Mouse (Mus musculus) c-Kit-positive CD71-positive TER-119-positive erythroid progenitor cells, embryonic 14.5 days (primary cell): ENCODE results near the gene Retreg1.

Experiments used
- DNase-seq: peaks from one replicate; pipeline ENCODE4 v3.0.0-alpha.2; 2013; ENCODE audit warnings: low spot score

Gene Retreg1

DNA sequence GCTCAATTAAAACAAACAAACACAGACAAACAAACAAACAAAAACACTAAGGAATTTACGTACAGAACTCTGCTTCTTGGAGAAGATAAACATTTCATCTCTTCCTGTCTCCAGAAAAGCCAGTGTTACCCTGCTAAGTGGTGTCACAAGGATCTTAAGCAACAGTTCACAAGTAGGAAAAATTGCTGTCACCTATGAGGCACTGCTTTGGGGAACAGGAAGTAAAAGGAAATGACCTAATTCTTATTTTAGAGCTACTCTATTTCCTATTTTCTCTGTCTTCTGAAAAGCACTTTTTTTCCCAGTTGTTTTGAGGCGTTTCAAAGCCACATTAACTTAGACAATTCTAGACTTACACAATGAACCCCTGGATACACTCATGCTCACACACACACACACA lies 12.6 kb upstream of the Retreg1 start:
- no peak for DNase-seq

DNA sequence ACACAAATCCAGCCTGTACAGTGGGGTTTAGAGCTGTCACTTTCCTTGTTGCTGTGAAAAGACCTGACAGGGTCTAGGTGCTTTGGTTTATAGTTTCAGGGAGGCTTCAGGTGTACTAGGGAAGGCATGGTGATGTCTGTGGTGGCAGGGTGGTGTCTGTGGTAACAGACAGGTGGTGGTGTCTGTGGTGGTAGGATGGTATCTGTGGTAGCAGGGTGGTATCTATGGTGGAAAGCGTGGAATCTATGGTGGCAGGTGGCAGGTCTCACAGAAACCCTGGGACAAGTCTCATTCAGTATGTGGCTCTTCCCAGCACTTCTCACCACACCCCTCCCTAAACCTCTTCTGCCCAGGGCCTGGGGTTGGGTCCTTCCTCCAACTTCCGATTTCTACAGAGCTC lies 8.7 kb upstream of the Retreg1 start:
- DNase-seq: no peak

DNA sequence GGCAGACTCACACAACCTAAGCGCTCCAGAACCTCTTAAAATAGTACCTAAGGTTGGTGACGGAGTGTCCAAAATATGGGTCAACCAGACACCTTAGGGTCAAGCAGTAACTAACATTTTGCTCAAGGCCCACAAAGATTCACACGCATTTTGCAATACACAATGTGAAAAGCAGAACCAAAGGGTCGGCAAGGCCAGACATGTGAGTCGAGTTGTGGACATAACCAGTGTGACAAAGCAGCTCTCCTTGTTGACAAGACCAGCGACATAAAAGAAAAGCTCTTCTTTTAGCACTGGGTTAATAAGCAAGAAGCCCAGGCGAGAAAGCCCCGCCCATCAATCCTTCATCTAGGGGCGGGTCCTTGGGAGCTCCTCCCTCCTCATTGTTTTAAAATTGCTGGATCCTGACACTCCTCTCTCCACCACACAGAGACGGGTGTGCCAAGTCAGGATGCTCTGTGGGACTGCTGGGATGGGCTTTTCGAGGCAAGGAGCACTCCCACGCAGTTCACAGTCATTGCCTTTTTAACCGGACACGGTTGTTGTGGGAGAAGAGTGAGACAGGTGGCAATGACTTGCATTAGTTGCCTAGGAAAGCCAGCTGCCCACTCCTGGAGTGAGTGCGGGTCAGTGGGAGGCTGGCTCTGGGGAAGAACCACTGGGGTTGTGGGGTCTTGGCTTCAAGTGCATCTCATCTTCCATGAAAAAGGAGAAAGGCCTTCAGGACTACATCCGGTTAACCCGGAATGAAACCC lies 7.9 kb upstream of the Retreg1 start:
- DNase-seq: no peak

DNA sequence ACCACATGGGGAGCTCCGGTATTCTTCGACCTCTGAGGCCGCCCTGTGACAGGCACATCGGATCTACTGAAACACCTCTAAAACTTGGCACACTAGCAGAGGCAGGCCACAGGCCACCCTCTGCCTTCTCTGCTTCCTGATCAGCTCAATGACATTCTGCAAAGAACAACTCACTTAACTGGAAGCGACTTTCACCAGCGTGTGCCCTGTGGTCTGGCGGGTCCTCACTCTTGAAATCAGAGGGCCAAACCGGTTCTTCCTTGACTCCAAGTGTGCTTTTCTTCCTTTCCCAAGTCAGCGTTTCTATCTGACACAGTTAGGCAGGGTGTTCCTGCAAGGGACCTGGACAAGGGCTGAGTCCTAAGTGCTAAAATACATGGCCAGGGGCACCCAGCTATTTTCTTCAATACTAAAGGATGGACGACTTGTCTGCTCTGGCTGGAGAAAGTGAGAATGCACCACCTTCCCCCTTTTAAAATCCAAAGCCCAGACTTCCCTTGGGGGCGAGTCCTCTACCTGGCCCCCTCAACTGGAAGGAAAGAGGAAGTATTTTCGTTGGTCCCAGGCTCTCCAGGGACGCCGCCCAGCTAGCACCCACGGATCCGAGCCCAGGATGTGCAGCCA lies 406 bp upstream of the Retreg1 start:
- no peak for DNase-seq

DNA sequence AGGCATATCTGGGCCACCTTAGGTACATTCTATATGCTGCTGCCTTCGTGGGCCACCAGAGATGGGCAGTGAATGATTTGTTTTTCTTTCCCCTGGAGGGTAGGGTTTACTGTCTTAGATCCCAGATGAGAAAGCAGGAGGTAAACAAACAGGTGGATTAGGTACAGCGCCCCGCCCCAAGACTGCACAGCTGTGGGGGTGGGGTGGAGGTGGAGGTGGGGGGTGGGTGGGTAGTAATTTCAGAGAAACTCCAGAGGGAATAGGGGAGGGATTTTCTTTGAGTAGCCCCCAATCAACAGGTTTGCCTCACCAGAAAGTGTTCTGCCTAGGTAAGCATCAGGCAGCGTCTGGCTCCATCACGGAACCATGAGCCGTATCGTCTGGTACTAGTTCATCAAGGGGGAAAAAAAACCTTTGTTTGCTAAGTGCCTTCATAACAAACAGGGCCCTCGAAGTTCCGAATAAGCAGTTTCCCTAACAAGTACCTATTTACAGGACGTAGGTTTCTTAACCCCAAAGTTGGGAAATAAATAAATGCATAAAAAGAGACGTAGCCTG lies 1.1 kb downstream of the Retreg1 start:
- no peak for DNase-seq

DNA sequence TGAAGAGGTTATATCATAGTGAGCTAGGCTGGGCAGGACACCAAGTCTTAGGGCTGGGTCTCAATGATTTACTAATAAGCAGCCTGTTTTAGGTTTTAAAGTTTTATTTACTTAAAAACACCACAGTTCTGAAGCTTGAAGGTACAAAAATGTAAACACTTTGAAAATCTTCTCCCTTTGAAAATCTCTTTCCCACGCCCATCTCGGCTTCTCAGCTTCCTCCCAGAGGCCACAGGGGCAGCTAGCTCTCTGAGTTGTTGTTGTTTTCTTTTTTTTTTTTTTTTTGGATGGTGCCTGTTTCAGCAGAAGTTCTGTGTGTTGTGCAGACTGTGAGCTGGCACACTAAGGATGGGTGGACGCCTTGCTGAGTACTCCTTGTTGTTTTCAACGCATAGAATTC lies 1.8 kb downstream of the Retreg1 start:
- DNase-seq: no peak

DNA sequence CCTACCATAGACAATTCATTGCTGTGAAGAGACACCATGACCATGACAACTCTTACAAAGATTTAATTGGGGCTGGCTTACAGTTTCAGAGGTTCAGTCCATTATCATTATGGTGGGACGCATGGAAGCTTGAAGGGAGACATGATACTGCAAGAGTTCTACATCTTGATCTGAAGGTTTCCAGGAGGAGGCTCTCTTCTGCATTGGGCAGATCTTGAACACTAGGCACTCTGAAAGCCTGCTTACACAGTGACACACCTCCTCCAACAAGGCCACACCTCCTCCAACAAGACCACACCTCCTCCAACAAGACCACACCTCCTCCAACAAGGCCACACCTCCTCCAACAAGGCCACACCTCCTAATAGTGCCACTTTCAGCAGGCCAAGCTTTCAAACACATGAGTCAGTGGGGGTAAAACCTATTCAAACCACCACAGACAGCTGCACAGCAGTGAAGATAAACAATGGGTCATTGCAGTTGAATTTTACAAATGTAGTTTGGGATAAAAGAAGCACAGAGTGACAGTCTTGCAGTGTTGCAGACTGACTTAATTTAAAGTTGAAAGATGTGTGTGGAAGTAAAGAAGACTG lies 4.7 kb downstream of the Retreg1 start:
- no peak for DNase-seq

DNA sequence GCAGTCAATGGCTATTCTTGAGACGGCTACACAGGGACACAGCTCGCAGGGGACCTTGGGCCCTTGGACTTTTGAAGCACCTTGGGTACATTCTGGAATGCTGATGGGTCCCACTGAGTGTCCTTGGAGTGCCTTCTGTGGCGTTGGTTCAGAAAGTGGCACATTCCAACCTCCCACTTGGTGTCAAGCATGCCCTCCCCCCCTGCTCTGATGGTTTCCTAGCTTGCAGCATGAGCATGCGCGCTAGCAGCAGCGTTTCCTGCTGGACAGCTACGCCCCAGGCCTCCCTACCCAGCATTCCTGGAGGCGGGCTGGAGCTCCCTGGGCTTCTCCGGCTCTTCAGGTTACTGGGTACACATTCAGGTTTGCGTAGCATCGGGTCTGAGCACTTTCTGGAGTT lies 7.6 kb downstream of the Retreg1 start:
- DNase-seq: no peak

DNA sequence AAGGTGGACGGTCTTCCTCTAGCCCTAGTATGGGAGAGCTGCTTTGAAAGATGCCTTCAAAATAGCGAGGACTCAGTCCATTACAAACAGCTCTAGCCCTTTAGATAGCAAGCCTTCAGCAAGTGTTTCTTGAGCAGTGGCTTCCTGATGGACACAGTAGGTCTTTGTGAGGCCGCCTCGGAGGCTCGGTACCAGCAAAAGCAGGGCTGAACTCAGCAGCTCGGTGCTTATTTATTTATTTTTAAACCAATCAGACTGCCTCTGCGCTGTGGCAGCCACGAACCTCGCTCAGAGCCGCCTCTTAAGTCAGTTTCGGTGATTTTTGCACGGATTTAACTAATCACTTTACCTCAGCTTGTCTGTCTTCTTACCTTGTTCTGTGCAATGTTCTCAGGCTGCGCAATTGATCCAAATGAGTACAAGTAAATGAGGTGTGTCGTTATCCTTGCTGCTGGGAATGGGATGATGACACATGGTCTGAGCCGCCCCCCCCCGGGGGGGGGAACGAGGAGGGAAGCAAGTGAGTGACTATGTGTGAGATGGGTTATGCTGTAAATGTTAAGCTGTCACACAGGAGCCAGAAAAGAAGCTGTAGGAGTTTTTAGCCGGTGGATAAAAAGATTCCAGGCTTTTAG lies 11.4 kb downstream of the Retreg1 start:
- DNase-seq: no peak

DNA sequence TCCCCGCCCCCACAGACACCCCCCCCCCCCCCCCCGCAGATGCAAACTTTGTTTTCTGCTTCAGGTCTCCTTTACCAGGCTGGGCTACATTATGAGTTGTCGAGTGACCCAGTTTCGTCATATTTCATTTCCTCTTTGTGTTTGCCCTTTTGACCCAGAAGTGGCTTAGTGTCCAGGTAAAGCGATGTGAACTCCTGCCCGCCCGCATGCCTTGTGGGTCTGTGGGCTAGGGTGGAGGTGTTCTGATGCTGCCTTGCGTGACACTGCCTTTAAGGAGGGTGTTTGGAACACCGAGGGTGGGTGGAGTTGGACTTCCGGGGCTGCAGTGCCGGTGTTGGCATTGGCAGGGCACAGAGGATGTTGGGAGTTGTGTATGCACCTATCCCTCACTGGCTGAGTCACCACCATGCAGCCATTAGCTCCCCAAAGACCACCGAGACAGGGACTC lies 15.7 kb downstream of the Retreg1 start:
- no peak for DNase-seq

DNA sequence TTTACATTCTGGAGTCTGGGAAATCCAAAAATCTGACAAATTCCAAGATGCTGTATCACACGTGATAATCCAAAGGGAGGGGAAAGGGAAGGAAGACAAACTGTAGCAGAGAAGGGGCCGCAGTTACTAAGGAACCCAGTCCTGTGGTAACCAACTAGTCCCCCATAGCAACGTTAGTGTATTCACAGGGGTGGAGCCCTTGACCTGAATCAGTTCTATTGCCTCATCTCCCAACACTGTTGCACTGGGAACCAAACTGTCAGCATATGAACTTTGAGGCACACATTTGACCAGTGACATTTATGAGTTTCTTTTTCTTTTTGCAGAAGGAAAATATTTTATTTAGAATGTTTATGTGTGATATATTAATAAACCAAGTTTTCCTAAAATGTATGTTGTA lies 16.5 kb downstream of the Retreg1 start:
- no peak for DNase-seq

DNA sequence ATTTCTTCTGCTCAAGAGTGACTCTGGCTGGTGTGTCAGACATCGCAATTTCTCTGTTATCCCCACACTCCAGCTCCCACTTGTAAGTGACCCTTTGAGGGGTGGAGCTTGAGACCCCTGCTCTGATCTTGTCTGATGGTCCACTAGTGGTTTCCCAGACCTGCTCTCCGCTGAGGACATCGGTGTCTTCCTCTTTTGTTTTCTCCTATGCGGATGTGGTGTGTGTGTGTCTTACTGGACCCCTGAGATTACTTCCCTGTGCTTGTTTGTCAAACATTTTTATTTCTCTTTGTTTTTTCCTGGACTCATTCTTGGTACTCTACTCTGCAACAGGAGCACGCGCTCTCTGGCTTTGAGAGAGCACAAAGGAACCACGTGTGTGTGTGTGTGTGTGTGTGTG lies 18.9 kb downstream of the Retreg1 start:
- DNase-seq: no peak

DNA sequence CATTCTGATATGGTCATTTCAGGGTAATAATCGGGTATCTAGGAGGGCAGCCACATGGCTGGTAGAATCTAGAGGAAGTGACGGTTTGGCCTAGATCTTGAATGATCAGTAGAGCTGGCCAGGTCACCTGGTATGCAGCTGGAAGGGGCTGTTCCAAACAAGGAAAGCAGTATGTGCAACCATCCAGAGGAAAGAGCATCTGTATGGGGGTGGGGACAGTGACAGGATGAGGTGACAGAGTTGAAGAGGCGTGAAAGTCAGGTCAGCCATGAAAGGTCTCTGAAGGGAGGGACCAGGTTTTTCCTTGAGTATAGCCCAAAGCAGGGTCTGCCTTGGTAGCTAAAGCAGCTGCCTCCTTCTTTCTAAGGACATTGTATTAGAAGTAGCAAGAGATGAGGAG lies 22.6 kb downstream of the Retreg1 start:
- DNase-seq: no peak

DNA sequence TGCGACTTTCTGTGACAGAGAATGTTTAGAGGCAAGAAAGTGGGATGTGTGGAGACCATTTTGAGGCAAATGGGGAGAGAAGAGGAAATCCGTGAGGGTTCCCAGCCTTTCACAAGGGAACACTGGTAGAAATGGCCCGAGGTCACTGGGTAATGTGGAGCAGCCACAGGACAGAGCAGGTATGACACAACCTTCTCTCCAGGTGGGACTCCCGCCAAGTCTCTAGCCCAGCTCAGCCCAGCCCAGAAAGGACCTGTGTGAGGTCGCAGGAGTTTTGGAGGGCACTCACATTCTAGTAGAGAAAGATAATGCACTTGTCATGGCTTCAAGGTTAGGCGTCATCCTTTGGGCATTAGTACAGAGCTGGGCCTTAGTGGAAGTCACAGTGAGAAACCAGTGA lies 23.1 kb downstream of the Retreg1 start:
- DNase-seq: no peak

DNA sequence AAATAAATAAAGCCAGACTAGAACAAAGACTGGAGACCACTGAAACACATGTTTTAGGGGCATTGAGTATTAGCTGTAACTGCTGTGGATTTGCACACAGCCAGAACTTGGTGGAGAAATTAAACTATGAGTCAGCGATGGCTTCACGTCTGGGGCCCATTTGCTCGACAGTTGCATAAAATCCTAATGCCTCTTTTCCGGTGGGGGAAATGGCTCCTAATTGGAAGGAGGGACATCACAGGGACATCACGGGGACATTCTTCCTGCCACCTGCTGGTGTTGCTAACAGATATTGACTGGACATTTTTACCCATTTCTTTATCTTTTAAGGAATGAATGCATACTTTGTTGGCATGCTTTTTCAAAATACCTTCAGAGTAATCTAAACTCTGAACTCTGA lies 26.1 kb downstream of the Retreg1 start:
- no peak for DNase-seq

DNA sequence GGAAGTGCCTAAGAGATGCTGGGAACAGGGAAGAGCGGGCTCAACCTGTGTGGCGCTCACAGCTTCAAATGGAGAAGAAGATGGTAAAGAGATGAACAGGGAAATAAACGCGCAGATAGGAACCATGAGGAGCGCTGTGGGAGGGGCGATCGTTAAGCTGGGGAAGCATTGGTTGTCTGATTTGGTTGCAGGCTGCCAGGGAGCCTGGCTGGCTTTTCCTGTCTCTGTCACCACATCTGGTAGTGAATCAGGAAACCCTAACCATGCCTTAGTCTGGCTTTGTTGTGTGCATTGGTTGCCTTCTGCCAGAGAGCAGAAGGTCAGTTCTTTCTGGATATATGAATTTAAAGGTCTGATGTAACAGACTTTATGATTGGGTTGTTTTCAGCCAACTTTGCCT lies 28.5 kb downstream of the Retreg1 start:
- no peak for DNase-seq

DNA sequence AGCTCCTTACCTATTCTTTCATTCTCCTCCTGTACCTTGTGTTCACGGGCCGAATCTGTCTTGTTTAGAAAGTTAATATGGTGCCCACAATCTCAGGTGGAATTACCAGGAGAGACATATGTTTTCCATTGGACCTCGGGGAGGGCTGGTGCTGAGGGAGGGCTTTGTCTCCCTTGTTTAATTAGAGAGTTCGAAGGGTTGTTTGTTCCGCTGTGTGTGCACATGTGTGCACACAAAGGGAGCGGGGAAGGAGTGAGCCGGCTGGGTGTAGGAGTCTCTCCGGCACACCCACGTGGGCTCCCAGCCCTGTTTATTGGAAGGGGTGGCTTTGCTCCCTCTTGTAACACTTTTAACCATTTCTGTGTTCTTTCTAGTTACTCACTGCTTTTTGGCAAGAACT lies 29.1 kb downstream of the Retreg1 start:
- no peak for DNase-seq

DNA sequence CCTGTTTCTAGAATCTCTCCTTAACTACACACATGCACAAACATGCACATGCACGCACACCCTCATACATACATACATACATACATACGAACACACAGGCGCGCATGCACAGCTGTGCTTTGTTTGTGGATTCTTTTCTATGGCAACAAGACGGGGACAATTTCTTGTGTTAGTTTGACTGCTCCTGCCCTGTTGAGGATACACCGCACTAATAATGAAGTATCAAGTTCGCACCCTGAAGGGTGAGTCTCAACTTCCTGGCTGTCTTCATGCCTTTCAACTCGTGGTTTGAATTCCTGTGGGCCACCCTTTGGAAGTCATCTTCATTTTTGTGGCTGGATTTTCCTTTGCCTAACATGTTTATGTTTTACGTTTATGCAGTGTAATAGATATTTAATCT lies 29.7 kb downstream of the Retreg1 start:
- no peak for DNase-seq

DNA sequence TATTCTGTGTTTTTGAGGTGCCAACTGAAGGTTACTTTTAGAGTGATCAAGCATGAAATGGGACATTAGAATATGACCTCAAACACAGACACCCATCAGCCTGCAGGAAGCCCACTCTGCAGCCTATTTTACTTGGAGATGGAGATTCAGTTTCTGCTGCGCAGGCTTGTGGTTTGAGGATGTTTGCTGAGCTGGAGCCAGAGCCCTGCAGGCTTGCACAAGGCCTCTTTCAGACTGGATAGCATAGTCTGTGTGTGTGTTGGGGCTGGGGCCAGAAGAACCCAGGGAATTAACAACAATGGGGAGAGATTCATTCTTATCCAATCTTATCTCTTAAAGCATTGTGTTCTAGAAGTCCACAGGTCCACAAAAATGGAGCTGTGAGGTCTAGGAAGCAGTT lies 30.6 kb downstream of the Retreg1 start:
- DNase-seq: no peak

DNA sequence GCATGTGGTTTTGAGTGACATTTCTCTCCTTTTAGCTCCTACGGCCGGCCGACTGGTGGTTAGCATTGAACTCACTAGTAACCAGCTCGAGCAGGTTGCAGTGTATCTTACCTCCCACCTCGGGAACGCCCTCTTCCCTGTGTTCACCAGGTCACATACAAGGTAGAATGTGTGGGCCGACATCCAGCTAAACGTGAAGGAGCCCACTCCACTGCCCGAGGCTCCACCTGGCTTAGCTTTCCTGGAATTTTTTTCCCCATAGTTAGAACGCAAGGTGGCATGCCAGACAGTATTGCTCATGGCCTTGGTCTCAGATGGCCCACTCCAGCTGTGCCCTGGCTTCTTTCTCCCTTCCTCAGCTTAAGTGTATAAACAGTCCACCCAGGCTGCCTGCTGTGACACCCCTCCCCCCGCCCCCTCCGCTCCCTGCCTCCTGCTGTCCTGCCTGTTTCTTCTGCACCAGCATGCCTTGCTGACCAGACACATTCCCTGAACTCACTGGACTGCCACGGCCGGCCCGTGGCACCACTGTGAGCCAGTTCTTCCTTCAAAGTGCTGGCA lies 33.7 kb downstream of the Retreg1 start:
- no peak for DNase-seq

DNA sequence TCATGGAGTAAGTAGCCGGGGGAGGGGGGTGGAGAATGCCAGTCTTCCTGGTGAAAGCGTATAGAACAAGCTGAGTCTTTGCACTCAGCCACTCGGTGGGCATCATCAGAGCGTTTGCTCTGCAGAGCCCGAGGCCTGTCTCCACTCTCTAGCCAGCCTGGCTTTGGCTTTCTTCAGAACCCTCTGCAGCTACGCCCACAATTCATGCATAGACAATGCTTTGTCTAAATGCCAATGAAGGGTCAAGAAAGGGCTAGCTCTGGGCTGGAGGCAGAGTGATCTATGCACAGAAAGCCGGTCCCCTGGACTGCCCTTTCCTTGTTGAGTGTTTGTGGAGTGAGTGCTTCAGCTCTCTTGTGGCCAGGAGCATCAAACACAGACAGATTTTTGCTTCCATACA lies 34.8 kb downstream of the Retreg1 start:
- no peak for DNase-seq

DNA sequence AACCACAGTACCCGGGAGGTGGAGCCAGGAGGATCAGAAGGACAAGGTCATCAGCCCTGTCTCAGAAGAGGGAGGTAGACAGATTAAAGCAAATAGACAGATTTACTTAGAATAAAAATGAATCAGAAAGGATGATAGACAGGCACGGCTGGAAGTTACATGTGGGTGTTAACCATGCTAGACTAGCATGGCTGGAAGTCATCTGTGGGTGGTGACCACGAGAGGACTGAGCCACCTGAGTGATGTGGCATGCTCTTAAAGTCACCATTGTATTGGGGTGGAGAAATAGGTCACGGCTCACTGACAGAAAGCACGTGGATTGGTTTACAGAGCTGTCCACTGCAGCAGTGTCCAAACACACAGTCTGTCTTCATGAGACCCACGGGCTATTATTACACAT lies 36.2 kb downstream of the Retreg1 start:
- DNase-seq: no peak

DNA sequence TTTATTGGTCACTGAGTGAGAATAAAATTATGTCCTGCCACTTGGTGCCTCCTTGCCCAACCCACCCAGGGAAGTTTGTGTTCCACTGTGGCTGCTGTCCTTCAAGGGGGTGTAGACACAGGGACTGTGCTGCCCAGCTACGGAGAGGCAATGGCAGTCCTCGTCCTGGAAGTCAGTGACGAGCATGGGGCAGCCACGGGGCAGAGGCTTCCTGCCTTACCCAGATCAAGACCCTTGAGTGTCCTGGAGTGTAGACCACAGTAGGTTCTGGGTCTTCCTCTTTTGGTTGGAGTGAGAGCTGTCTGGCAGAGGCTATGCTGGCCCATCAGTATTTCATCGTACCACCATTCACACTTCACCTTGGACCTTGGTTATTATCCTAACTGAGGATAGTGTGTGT lies 37.2 kb downstream of the Retreg1 start:
- DNase-seq: no peak
